Mouse (Mus musculus) ES-E14 (cell line): ENCODE results near the gene Smoc1. TPM values are rescaled to one million over a fixed set of nuclear protein-coding genes. Genes with fewer than 3 reads are reported as not detected.

Source experiments
- DNase-seq: peaks from one replicate; pipeline ENCODE4 v3.0.0-alpha.2; 2013; ENCODE audit warnings: low read depth, low spot score
- H3K27ac ChIP-seq: 2 replicates; pipeline ENCODE4 v1.5.1; 2012; ENCODE audit warnings: low read depth, mild to moderate bottlenecking, low read length, moderate library complexity, mixed read lengths; ENCODE audit not compliant: poor library complexity, insufficient read depth, severe bottlenecking
- H3K36me3 ChIP-seq: 2 replicates; pipeline ENCODE4 v1.6.1; 2012; ENCODE audit warnings: mild to moderate bottlenecking, low read length, moderate library complexity, mixed read lengths; ENCODE audit not compliant: control insufficient read depth, poor library complexity, insufficient read depth, severe bottlenecking
- H3K4me1 ChIP-seq, 2 experiments: fragments of 150-350 bp in 1 of 2; sonication (generic) in 1 of 2; 2 replicates each; pipeline ENCODE4 v1.6.1; 2012; ENCODE audit warnings: low read length in 2 of 2, mild to moderate bottlenecking in 1 of 2, mixed read lengths in 1 of 2; ENCODE audit not compliant: control insufficient read depth in 2 of 2, insufficient read depth in 2 of 2, poor library complexity in 1 of 2
- H3K4me3 ChIP-seq, 2 experiments: fragments of 150-350 bp in 1 of 2; sonication (generic) in 1 of 2; 2 replicates each; pipeline ENCODE4 v1.5.1; 2012; ENCODE audit warnings: low read length in 2 of 2, low read depth in 1 of 2, mild to moderate bottlenecking in 1 of 2, mixed read lengths in 1 of 2; ENCODE audit not compliant: insufficient read depth in 1 of 2, poor library complexity in 1 of 2, severe bottlenecking in 1 of 2
- H3K9ac ChIP-seq: 2 replicates; pipeline ENCODE4 v1.6.1; 2012; ENCODE audit warnings: low read depth, mild to moderate bottlenecking, low read length, mixed read lengths; ENCODE audit not compliant: poor library complexity, insufficient read depth, severe bottlenecking
- H3K9me3 ChIP-seq: fragments of 150-350 bp; sonication (generic); 2 replicates; pipeline ENCODE4 v1.6.1; 2012; ENCODE audit warnings: low read depth, mild to moderate bottlenecking, low read length; ENCODE audit not compliant: control insufficient read depth, insufficient read depth
- CHD2 ChIP-seq: IDR thresholded peaks from 2 replicates; pipeline ENCODE4 v1.6.1; 2014; ENCODE audit warnings: mild to moderate bottlenecking, low read depth, low read length, inconsistent platforms
- HCFC1 ChIP-seq: IDR thresholded peaks from 2 replicates; pipeline ENCODE4 v1.6.1; 2012; ENCODE audit warnings: low read length, inconsistent platforms, borderline replicate concordance; ENCODE audit not compliant: insufficient read depth
- MAFK ChIP-seq: IDR thresholded peaks from 2 replicates; pipeline ENCODE4 v1.6.1; 2014; ENCODE audit warnings: mild to moderate bottlenecking, low read depth, low read length, inconsistent platforms; ENCODE audit not compliant: insufficient read depth
- ZC3H11A ChIP-seq: IDR thresholded peaks from 2 replicates; pipeline ENCODE4 v1.6.1; 2012; ENCODE audit warnings: low read depth, mild to moderate bottlenecking, inconsistent platforms, low read length, borderline replicate concordance
- ZNF384 ChIP-seq: IDR thresholded peaks from 2 replicates; pipeline ENCODE4 v1.6.1; 2012; ENCODE audit warnings: low read depth, low read length, inconsistent platforms
- in situ Hi-C, 2 experiments: fragments of 600-800 bp; cut with MboI; formaldehyde crosslinking; loops; one replicate each; pipeline ENCODE4 v1.15.1; 2025; ENCODE audit warnings: low sequenced_read_pairs in 2 of 2, inconsistent platforms in 1 of 2; ENCODE audit not compliant: unreplicated experiment in 2 of 2
- total RNA-seq: library from RNA; depleted of rRNA; stranded (reverse); fragments of 300-350 nt; gene quantifications from 2 replicates; pipeline ENCODE4 v1.2.3, GENCODE M21; 2012

Smoc1 gene
- total RNA-seq, 1 experiment, result 15.3 TPM

- DNase-seq, result no peak
- in situ Hi-C loops, result no loop called here
- no peak overlapping the region for H3K4me3 ChIP-seq
- no peak overlapping the region for H3K9ac ChIP-seq
- no peak for TF ChIP-seq ZNF384
- TF ChIP-seq MAFK, result no peak
- H3K4me1 ChIP-seq, result no peaks in the 10 kb centered on the region
- no peaks in the 10 kb centered on the region for H3K36me3 ChIP-seq
- no peaks in the 10 kb centered on the region for H3K9me3 ChIP-seq
- H3K27ac ChIP-seq, result no peak overlapping the region
These were observed 134.7 kb downstream of the Smoc1 start for GRCm38 (mm10) chr12:81161282-81161681.

GRCm38 (mm10) chr12:81163131-81163530 is 136.5 kb downstream of the Smoc1 start:
- in situ Hi-C loops, result no loop called here

GRCm38 (mm10) chr12:81163566-81163965 is 137.0 kb downstream of the Smoc1 start:
- DNase-seq, result no peak

More at GRCm38 (mm10) chr12:81163131-81163530, 136.5 kb downstream of the Smoc1 start:
- no peak overlapping the region for H3K9ac ChIP-seq
- TF ChIP-seq ZC3H11A (no peak), MAFK (no peak), HCFC1 (no peak), CHD2 (no peak), ZNF384 (no peak)
- no peak overlapping the region for H3K4me3 ChIP-seq
- peaks cover 3% of the 10 kb centered on the region in 2 experiments; a peak in 2 of 4 replicates for H3K4me1 ChIP-seq
- no peaks in the 10 kb centered on the region for H3K9me3 ChIP-seq
- no peak for DNase-seq
- H3K36me3 ChIP-seq, result no peaks in the 10 kb centered on the region
- no peak overlapping the region for H3K27ac ChIP-seq

GRCm38 (mm10) chr12:81166092-81166491 is 139.5 kb downstream of the Smoc1 start:
- in situ Hi-C loops, result no loop called here
- no peak for DNase-seq
- Histone ChIP-seq H3K4me1 (peaks cover 3% of the 10 kb centered on the region in 2 experiments; a peak in 2 of 4 replicates), H3K9ac (no peak overlapping the region), H3K9me3 (no peaks in the 10 kb centered on the region), H3K36me3 (0 out of 2 replicates have a peak, but pooled peaks cover 3% of the 10 kb centered on the region), H3K4me3 (no peak overlapping the region), H3K27ac (no peak overlapping the region)
- no peak for TF ChIP-seq MAFK
- no peak for TF ChIP-seq HCFC1
- TF ChIP-seq ZNF384, result no peak
- TF ChIP-seq ZC3H11A, result no peak
- TF ChIP-seq CHD2, result no peak

More at GRCm38 (mm10) chr12:81163566-81163965, 137.0 kb downstream of the Smoc1 start:
- no peak overlapping the region for H3K27ac ChIP-seq
- no peak overlapping the region for H3K9ac ChIP-seq
- no peak for TF ChIP-seq MAFK
- TF ChIP-seq HCFC1, result no peak
- no peak for TF ChIP-seq CHD2
- no peak for TF ChIP-seq ZNF384
- TF ChIP-seq ZC3H11A, result no peak
- no peak overlapping the region for H3K4me3 ChIP-seq
- in situ Hi-C loops, result no loop called here
- H3K4me1 ChIP-seq, result peaks cover 3% of the 10 kb centered on the region in 2 experiments; a peak in 2 of 4 replicates
- H3K36me3 ChIP-seq, result no peaks in the 10 kb centered on the region
- no peaks in the 10 kb centered on the region for H3K9me3 ChIP-seq

- DNase-seq, result no peak
- in situ Hi-C loops, result no loop called here
- Histone ChIP-seq H3K9ac (no peak overlapping the region), H3K4me1 (peaks cover 3% of the 10 kb centered on the region in 2 experiments; a peak in 2 of 4 replicates), H3K27ac (no peak overlapping the region), H3K9me3 (no peaks in the 10 kb centered on the region), H3K4me3 (no peak overlapping the region), H3K36me3 (0 out of 2 replicates have a peak, but pooled peaks cover 3% of the 10 kb centered on the region)
- TF ChIP-seq HCFC1, result no peak
- TF ChIP-seq CHD2, result no peak
- no peak for TF ChIP-seq MAFK
- TF ChIP-seq ZC3H11A, result no peak
- no peak for TF ChIP-seq ZNF384
These were observed 140.0 kb downstream of the Smoc1 start for GRCm38 (mm10) chr12:81166615-81167014.
